Mouse (Mus musculus): ENCODE data around the gene Gramd4. TPM values are rescaled to one million over a fixed set of nuclear protein-coding genes. Genes with fewer than 3 reads are reported as not detected.
"Not testable (repeated sequence)": the region's sequence is repeated elsewhere in the genome, so short reads cannot be mapped to it uniquely, and the experiment has no call there.

The Gramd4 gene
- polyA plus RNA-seq, 1 experiment from 2014 or later = 32.5 TPM

DNA sequence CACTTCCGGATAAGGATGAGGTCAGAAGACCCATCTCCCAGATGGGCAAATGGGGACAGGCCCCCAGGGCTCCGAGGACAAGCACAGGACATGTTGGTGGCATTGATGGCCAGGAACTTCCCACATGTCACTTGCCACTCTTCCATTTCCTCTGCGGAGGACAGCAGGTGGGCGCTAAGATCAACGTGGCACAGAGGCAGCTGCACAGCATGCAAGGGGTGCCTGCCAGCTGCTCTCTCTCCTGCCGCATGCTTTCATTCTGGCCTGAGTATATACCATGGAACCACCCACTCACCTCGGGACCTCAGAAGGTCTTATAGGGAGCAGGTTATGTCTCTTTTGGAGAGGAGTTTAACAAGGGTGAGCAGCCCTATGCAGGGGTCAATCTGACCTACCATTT is 87.1 kb downstream of the Gramd4 start:
- Histone ChIP-seq H3K27ac (no peak overlapping the region), H3K27me3 (no peaks in the 10 kb centered on the region), H3K9me3 (replicated peaks) (no peaks in the 10 kb centered on the region), H3K4me2 (replicated peaks) (no peak overlapping the region), H3K4me1 (no peaks in the 10 kb centered on the region; the same call in 1 of the 2 replicates), H3K4me3 (no peak overlapping the region), H3K36me3 (peaks cover 51% of the 10 kb centered on the region), H3K9ac (no peak overlapping the region)
- WGBS = 70% methylated on average over 7 of the region's 7 CpGs
- ATAC-seq (ENCODE audit: low FRiP score) = no peak

DNA sequence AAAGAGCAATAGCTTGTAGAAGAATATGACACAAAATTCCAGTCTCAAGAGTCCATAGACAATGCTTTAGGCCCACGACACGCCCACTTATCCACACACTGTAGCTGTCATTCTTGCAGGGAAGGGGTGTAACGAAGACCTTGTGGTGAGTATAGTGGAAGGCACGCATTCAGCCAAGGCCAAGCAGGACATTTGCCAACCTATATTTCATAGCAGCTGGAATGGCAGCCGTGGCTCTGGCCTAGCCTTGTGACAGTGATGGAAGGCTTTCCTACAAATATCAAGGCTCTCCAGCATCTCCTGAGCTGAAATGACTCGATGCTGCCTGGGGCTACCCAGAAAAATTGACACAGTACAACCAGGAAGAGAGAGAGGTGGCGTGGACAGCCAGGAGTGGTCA is 87.6 kb downstream of the Gramd4 start:
- no peaks in the 10 kb centered on the region for H3K27me3 ChIP-seq
- ATAC-seq (ENCODE audit: low FRiP score) = no peak
- H3K9ac ChIP-seq = no peak overlapping the region
- H3K4me2 ChIP-seq (replicated peaks) = no peak overlapping the region
- no peak overlapping the region for H3K27ac ChIP-seq
- 90% methylated on average over 7 of the region's 7 CpGs for WGBS
- peaks cover 53% of the 10 kb centered on the region for H3K36me3 ChIP-seq
- no peaks in the 10 kb centered on the region for H3K9me3 ChIP-seq (replicated peaks)
- no peak overlapping the region for H3K4me3 ChIP-seq
- no peaks in the 10 kb centered on the region for H3K4me1 ChIP-seq

DNA sequence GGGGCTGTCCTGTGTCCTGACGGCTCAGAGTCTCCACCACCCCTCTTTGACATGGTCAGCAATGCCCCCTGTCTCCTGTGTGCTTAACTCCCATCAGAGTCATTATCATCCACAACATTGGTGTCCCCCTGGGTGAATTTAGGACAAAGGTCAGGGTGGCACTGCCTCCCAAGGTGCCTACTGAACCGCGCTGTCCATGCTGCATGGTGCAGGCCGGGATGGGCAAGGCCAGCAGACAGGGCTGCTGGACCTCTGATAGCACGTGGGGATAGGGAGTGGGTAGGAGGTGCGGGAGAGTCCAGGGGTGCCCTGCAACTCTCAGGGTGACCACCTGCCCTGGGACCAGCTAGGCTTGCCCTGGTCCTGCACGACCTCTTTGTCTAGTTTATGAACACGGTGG is 89.4 kb downstream of the Gramd4 start:
- 87% methylated on average over 8 of the region's 8 CpGs for WGBS
- H3K9ac ChIP-seq = no peak overlapping the region
- H3K4me3 ChIP-seq = no peak overlapping the region
- H3K4me1 ChIP-seq = no peaks in the 10 kb centered on the region
- H3K27me3 ChIP-seq = no peaks in the 10 kb centered on the region
- no peak overlapping the region for H3K27ac ChIP-seq
- ATAC-seq (ENCODE audit: low FRiP score) = no peak
- no peaks in the 10 kb centered on the region for H3K9me3 ChIP-seq (replicated peaks)
- H3K4me2 ChIP-seq (replicated peaks) = no peak overlapping the region
- H3K36me3 ChIP-seq = peaks cover 54% of the 10 kb centered on the region

DNA sequence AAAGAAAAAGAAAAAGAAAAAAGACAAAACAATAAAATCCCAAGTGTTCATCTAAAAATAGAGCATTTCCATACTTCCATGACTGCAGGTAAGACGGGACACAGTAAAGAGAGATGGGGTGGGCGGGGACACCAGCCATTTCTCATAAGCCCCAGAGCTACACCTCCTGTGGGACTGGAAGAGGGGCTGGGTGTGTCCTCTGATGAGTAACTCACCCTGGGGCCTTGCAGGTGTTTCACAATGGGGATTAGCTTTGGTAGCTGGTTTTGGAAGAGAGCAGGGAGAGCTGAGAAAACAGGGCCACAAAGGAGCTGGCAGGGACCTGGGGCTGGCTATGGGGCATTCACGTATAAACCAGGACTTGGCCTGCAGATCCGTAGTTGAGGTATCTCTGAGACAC is 93.1 kb downstream of the Gramd4 start:
- H3K4me1 ChIP-seq = no peaks in the 10 kb centered on the region
- no peaks in the 10 kb centered on the region for H3K9me3 ChIP-seq (replicated peaks)
- 80% methylated on average over 4 of the region's 4 CpGs for WGBS
- peaks cover 54% of the 10 kb centered on the region for H3K36me3 ChIP-seq
- no peak overlapping the region for H3K9ac ChIP-seq
- no peaks in the 10 kb centered on the region for H3K27me3 ChIP-seq
- no peak overlapping the region for H3K4me2 ChIP-seq (replicated peaks)
- H3K4me3 ChIP-seq = no peak overlapping the region
- no peak for ATAC-seq (ENCODE audit: low FRiP score)
- H3K27ac ChIP-seq = no peak overlapping the region

DNA sequence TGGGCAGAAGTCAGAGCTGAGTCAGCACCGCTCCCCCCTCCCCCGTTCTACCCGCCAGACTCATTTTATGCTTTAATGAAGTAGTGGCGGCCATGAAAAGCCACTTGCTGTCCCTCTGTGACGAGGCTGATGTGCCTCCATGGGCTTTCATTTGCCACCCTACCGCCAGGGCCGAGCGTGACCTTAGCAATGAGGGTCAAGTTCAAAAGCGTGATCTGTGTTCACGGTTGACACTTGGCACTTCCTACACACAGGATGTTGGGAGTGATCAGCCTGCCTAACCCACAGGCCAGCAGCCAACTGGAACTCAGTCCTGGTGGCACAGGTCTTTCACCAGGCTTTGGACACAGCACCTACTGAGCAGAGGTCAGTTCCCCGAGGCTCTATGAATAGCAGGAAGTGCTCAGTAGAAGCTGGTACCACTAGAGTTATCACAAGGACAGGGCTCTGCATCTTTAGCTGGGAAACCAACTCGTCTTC is 96.0 kb downstream of the Gramd4 start:
- Histone ChIP-seq H3K36me3 (peaks cover 56% of the 10 kb centered on the region), H3K27ac (no peak overlapping the region), H3K4me1 (no peaks in the 10 kb centered on the region), H3K4me2 (replicated peaks) (no peak overlapping the region), H3K27me3 (no peaks in the 10 kb centered on the region), H3K9ac (no peak overlapping the region), H3K4me3 (no peak overlapping the region), H3K9me3 (replicated peaks) (no peaks in the 10 kb centered on the region)
- no peak for ATAC-seq (ENCODE audit: low FRiP score)
- WGBS = 84% methylated on average over 12 of the region's 12 CpGs

- H3K4me3 ChIP-seq = no peak overlapping the region
- H3K4me1 ChIP-seq = no peaks in the 10 kb centered on the region
- peaks cover 35% of the 10 kb centered on the region for H3K36me3 ChIP-seq
- no peaks in the 10 kb centered on the region for H3K27me3 ChIP-seq
- H3K9me3 ChIP-seq (replicated peaks) = no peaks in the 10 kb centered on the region
- H3K9ac ChIP-seq = no peak overlapping the region
- 82% methylated on average over 5 of the region's 5 CpGs for WGBS
- no peak overlapping the region for H3K4me2 ChIP-seq (replicated peaks)
- ATAC-seq (ENCODE audit: low FRiP score) = no peak
- H3K27ac ChIP-seq = no peak overlapping the region
Measured at GRCm38 (mm10) chr15:86156492-86156891, 99.0 kb downstream of the Gramd4 start.

GRCm38 (mm10) chr15:86159093-86159492 is 101.6 kb downstream of the Gramd4 start:
- 88% methylated on average over 16 of the region's 16 CpGs for WGBS
- no peak for ATAC-seq (ENCODE audit: low FRiP score)
- Histone ChIP-seq H3K9ac (no peak overlapping the region), H3K4me1 (no peaks in the 10 kb centered on the region), H3K36me3 (peaks cover 30% of the 10 kb centered on the region), H3K4me2 (replicated peaks) (no peak overlapping the region), H3K4me3 (no peak overlapping the region), H3K27ac (no peak overlapping the region), H3K27me3 (no peaks in the 10 kb centered on the region), H3K9me3 (replicated peaks) (0 out of 2 replicates have a peak, but pooled peaks cover 3% of the 10 kb centered on the region)

GRCm38 (mm10) chr15:86159719-86160118 is 102.2 kb downstream of the Gramd4 start:
- H3K9me3 ChIP-seq (replicated peaks) = 0 out of 2 replicates have a peak, but pooled peaks cover 3% of the 10 kb centered on the region
- H3K9ac ChIP-seq = no peak overlapping the region
- peaks cover 24% of the 10 kb centered on the region for H3K36me3 ChIP-seq
- no peak overlapping the region for H3K4me3 ChIP-seq
- 91% methylated on average over 5 of the region's 5 CpGs for WGBS
- no peak for ATAC-seq (ENCODE audit: low FRiP score)
- no peak overlapping the region for H3K27ac ChIP-seq
- H3K4me2 ChIP-seq (replicated peaks) = no peak overlapping the region
- no peaks in the 10 kb centered on the region for H3K27me3 ChIP-seq
- no peaks in the 10 kb centered on the region for H3K4me1 ChIP-seq

DNA sequence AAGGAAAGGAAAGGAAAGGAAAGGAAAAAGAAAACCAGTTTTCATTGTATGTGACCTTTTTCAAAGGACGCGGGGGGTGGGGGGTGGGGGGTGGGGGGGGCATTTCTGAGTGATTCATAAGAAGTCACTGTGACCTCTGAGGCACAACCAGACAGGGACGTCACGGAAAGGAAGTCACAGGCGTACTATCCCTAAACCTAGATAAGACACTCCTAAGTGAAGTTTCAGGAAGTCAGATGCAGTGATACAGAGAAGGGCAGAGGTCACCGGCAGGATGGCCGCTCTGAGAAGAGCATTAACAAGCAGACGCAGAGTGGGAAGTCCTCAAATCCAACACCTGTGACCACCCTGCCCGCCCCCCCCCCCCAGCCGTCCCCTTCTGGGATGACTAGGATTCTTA is 103.4 kb downstream of the Gramd4 start:
- H3K4me1 ChIP-seq = no peaks in the 10 kb centered on the region
- no peak for ATAC-seq (ENCODE audit: low FRiP score)
- WGBS = 84% methylated on average over 10 of the region's 10 CpGs
- H3K4me2 ChIP-seq (replicated peaks) = no peak overlapping the region
- H3K4me3 ChIP-seq = no peak overlapping the region
- 0 out of 2 replicates have a peak, but pooled peaks cover 3% of the 10 kb centered on the region for H3K9me3 ChIP-seq (replicated peaks)
- no peak overlapping the region for H3K9ac ChIP-seq
- H3K27me3 ChIP-seq = no peaks in the 10 kb centered on the region
- H3K27ac ChIP-seq = no peak overlapping the region
- H3K36me3 ChIP-seq = peaks cover 16% of the 10 kb centered on the region

DNA sequence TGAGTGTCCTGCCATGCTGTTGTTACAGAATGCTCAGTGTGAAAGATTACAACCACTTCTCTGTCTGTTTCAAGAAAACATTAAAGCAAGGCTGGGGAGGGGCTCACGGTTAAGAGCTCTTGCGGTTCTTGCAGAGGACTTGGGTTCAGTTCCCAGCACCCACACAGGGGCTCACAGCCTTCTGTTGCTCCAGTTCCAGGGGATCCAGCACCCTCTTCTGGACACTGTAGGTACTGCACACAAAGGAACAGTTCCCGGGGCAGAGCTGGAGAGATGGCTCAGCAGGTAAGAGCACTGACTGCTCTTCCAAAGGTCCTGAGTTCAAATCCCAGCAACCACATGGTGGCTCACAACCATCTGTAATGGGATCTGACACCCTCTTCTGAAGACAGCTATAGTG is 104.3 kb downstream of the Gramd4 start:
- 93% methylated on average over 3 of the region's 3 CpGs for WGBS
- not testable (repeated sequence) for H3K4me3 ChIP-seq; ATAC-seq (ENCODE audit: low FRiP score); H3K27me3 ChIP-seq; H3K4me2 ChIP-seq (replicated peaks); H3K9me3 ChIP-seq (replicated peaks); H3K4me1 ChIP-seq; H3K27ac ChIP-seq; H3K9ac ChIP-seq
- peaks cover 11% of the 10 kb centered on the region for H3K36me3 ChIP-seq

GRCm38 (mm10) chr15:86164718-86165345 is 107.3 kb downstream of the Gramd4 start:
- no peak overlapping the region for H3K4me2 ChIP-seq (replicated peaks)
- no peaks in the 10 kb centered on the region for H3K27me3 ChIP-seq
- ATAC-seq (ENCODE audit: low FRiP score) = no peak
- H3K4me3 ChIP-seq = no peak overlapping the region
- H3K9ac ChIP-seq = no peak overlapping the region
- 76% methylated on average over 21 of the region's 21 CpGs for WGBS
- peaks cover 16% of the 10 kb centered on the region for H3K4me1 ChIP-seq
- H3K27ac ChIP-seq = no peak overlapping the region
- 0 out of 2 replicates have a peak, but pooled peaks cover 3% of the 10 kb centered on the region for H3K9me3 ChIP-seq (replicated peaks)
- peaks cover 11% of the 10 kb centered on the region for H3K36me3 ChIP-seq

GRCm38 (mm10) chr15:86165811-86166590 is 108.5 kb downstream of the Gramd4 start:
- Histone ChIP-seq H3K27me3 (no peaks in the 10 kb centered on the region), H3K4me2 (replicated peaks) (no peak overlapping the region), H3K36me3 (peaks cover 11% of the 10 kb centered on the region), H3K9me3 (replicated peaks) (0 out of 2 replicates have a peak, but pooled peaks cover 3% of the 10 kb centered on the region), H3K4me3 (no peak overlapping the region), H3K9ac (no peak overlapping the region), H3K4me1 (peaks cover 16% of the 10 kb centered on the region), H3K27ac (no peak overlapping the region)
- 88% methylated on average over 24 of the region's 24 CpGs for WGBS
- ATAC-seq (ENCODE audit: low FRiP score) = no peak

Data from hindbrain, embryonic 12.5 days (tissue).